Mouse (Mus musculus) cortical plate, adult 2 months (tissue): Measurements from ENCODE around the gene Camk2n1.

Source experiments
- CTCF ChIP-seq: fragments of 200-500 bp; IDR thresholded peaks from 2 replicates; pipeline ENCODE4 v1.5.1; 2011; ENCODE audit warnings: mild to moderate bottlenecking, control low read depth, low read length; ENCODE audit not compliant: insufficient read depth; ENCODE audit errors: extremely low read depth
- POLR2A ChIP-seq: fragments of 200-500 bp; IDR thresholded peaks from 2 replicates; pipeline ENCODE4 v1.6.1; 2011; ENCODE audit warnings: mild to moderate bottlenecking, low read length, control low read depth; ENCODE audit not compliant: insufficient read depth; ENCODE audit errors: extremely low read depth

DNA sequence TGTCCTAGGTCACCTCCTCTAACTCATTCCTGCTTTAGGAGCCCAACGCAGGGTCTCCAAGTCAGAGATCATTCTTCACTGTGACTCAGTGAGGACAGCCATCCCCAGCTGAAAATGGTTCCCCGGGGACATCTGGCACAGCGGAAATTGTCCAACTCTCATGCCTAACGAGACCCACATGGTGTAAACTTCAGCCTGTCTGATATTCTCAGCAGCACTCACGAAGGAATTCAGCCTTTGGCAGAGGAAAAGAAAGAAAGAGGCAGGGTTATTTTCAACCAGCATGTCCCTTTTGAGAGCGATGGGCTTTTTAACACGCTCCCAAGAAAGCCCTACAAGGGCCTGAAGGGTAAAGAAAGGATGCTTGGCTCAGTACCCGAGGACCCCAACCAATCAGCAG, 22.8 kb upstream of the Camk2n1 start:
- TF ChIP-seq POLR2A (no peak), CTCF (no peak)
